Mouse (Mus musculus) liver, embryonic 14.5 days (tissue): Measurements from ENCODE around the gene Dynlt1f.
"Not testable (repeated sequence)": the region's sequence is repeated elsewhere in the genome, so short reads cannot be mapped to it uniquely, and the experiment has no call there.

Source experiments
- CTCF ChIP-seq: IDR thresholded peaks from 2 replicates; pipeline ENCODE4 v1.5.1; 2016; ENCODE audit warnings: antibody characterized with exemption, low read depth, control low read depth
- EP300 ChIP-seq: IDR thresholded peaks from 2 replicates; pipeline ENCODE4 v1.6.1; 2016; ENCODE audit warnings: antibody characterized with exemption, low read depth

DNA sequence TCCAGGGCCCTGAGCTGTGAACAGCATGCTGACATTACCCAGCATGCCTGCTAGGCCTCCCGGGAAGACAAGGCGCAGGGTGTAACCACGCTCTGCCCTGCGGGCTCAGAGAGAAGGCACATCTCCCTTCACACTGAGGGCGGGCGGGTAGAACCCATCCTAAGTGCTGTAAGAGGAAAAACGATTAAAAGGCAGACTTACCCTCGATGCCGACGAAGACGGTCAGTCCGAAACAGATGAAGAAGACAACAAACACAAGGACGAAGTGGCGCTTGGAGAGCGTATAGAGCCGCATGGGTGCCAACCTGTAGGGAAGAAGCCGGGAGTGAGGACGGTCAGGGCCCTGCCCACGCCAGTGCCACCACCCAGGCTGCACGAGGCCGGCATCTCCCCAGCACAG, 16.2 kb downstream of the Dynlt1f start:
- TF ChIP-seq CTCF, EP300: not testable (repeated sequence)
